Mouse (Mus musculus): ENCODE measurements around the gene Sqstm1.

- no peak for TF ChIP-seq CHD2 (IDR thresholded peaks at IDR 0.05; ENCODE audit: low read length)
- no peak for TF ChIP-seq CTCF (IDR thresholded peaks at IDR 0.05 in 2 of 3, conservative IDR thresholded peaks at IDR 0.05 in 1 of 3; ENCODE audit: control insufficient read depth in 1 of 3, insufficient read depth in 1 of 3, low read depth in 2 of 3, low read length in 3 of 3, poor library complexity in 1 of 3, severe bottlenecking in 1 of 3)
- TF ChIP-seq NRF1 (IDR thresholded peaks at IDR 0.05; ENCODE audit: insufficient read depth, low read depth, low read length, poor library complexity, severe bottlenecking), result no peak
- TF ChIP-seq POLR2AphosphoS5 (IDR thresholded peaks at IDR 0.05; ENCODE audit: borderline replicate concordance, low read depth, low read length), result no peak
- no peak for TF ChIP-seq GATA1 (IDR thresholded peaks at IDR 0.05; ENCODE audit: low read depth, low read length)
- no peak for TF ChIP-seq UBTF (IDR thresholded peaks at IDR 0.05; ENCODE audit: borderline replicate concordance, insufficient read depth, low read depth, low read length)
- no peak for TF ChIP-seq ELF1 (IDR thresholded peaks at IDR 0.05; ENCODE audit: low read depth, low read length)
- TF ChIP-seq EP300 (IDR thresholded peaks at IDR 0.05; ENCODE audit: low read depth in 1 of 2, low read length in 2 of 2), result no peak
- no peak for TF ChIP-seq POLR2A (IDR thresholded peaks at IDR 0.05; ENCODE audit: control insufficient read depth in 1 of 2, insufficient read depth in 1 of 2, low read depth in 1 of 2, low read length in 2 of 2, poor library complexity in 1 of 2)
- TF ChIP-seq TAL1 (IDR thresholded peaks at IDR 0.05; ENCODE audit: low read length), result no peak
- TF ChIP-seq RAD21 (IDR thresholded peaks at IDR 0.05; ENCODE audit: low read depth, low read length), result no peak
- TF ChIP-seq MYC (IDR thresholded peaks at IDR 0.05; ENCODE audit: low read depth, low read length), result no peak
- no peak for TF ChIP-seq E2F4 (IDR thresholded peaks at IDR 0.05; ENCODE audit: borderline replicate concordance, low read depth, low read length)
- no peak for TF ChIP-seq ZNF384 (IDR thresholded peaks at IDR 0.05; ENCODE audit: low read depth, low read length)
Measured at GRCm38 (mm10) chr11:50226406-50226805, 15.8 kb upstream of the Sqstm1 start.

All from MEL (cell line).